Mouse (Mus musculus) kidney, adult 2 months (tissue): ENCODE data around the gene Fam168a. TPM values are rescaled to one million over a fixed set of nuclear protein-coding genes. Genes with fewer than 3 reads are reported as not detected.

ENCODE experiments used
- DNase-seq: peaks from one replicate; pipeline ENCODE4 v3.0.0; 2021
- H3K27ac ChIP-seq: fragments of 200-500 bp; 2 replicates; pipeline ENCODE4 v1.5.1; 2012; ENCODE audit warnings: low read depth, low read length, control low read depth, inconsistent platforms; ENCODE audit not compliant: insufficient read depth
- H3K27me3 ChIP-seq: fragments of 200-500 bp; replicated peaks from 2 replicates; pipeline ENCODE4 v1.6.1; 2012; ENCODE audit warnings: mild to moderate bottlenecking, moderate library complexity, low read length, inconsistent platforms; ENCODE audit not compliant: control insufficient read depth, insufficient read depth
- H3K36me3 ChIP-seq: fragments of 200-500 bp; 2 replicates; pipeline ENCODE4 v1.6.1; 2012; ENCODE audit warnings: mild to moderate bottlenecking, moderate library complexity, low read length, inconsistent platforms; ENCODE audit not compliant: control insufficient read depth, insufficient read depth
- H3K4me1 ChIP-seq: fragments of 200-500 bp; 2 replicates; pipeline ENCODE4 v1.6.1; 2011; ENCODE audit warnings: low read length; ENCODE audit not compliant: control insufficient read depth, insufficient read depth
- H3K4me3 ChIP-seq: fragments of 200-500 bp; 2 replicates; pipeline ENCODE4 v1.5.1; 2011; ENCODE audit warnings: mild to moderate bottlenecking, low read depth, low read length, control low read depth; ENCODE audit not compliant: insufficient read depth
- CTCF ChIP-seq: fragments of 200-500 bp; conservative IDR thresholded peaks from 2 replicates; pipeline ENCODE4 v1.5.1; 2011; ENCODE audit warnings: low read depth, mild to moderate bottlenecking, control low read depth, low read length, moderate library complexity, mixed read lengths; ENCODE audit not compliant: insufficient read depth, insufficient read length
- POLR2A ChIP-seq: fragments of 200-500 bp; IDR thresholded peaks from one replicate; pipeline ENCODE4 v1.6.1; 2011; ENCODE audit warnings: low read depth, low read length, control low read depth
- WGBS: fragments of 180-500 bp; shearing (Covaris S2); methylation state at CpG from one replicate; pipeline ENCODE4 v1.1.7; 2018; 5-methylcytosine and 5-hydroxymethylcytosine counted together
- polyA plus RNA-seq: library from polyadenylated mRNA; depleted of rRNA; stranded (reverse); fragments of >200 nt; gene quantifications from 2 replicates; pipeline ENCODE4 v1.2.3, GENCODE M21; 2012

Gene Fam168a
- polyA plus RNA-seq, 1 experiment, result 47.1 TPM

- Histone ChIP-seq H3K27ac (no peak overlapping the region), H3K27me3 (no peaks in the 10 kb centered on the region), H3K4me1 (peaks cover 4% of the 10 kb centered on the region; the same call in 1 of the 2 replicates), H3K4me3 (no peak overlapping the region), H3K36me3 (no peaks in the 10 kb centered on the region)
- TF ChIP-seq CTCF, result no peak
- no peak for TF ChIP-seq POLR2A
- WGBS, result 88% methylated on average over 5 of the region's 5 CpGs
- DNase-seq, result no peak
Measured at GRCm38 (mm10) chr7:100812641-100813040, 106.2 kb downstream of the Fam168a start.

- TF ChIP-seq POLR2A (no peak), CTCF (no peak)
- H3K27me3 ChIP-seq, result no peaks in the 10 kb centered on the region
- H3K36me3 ChIP-seq, result no peaks in the 10 kb centered on the region
- peaks cover 4% of the 10 kb centered on the region; the same call in 1 of the 2 replicates for H3K4me1 ChIP-seq
- H3K27ac ChIP-seq, result no peak overlapping the region
- H3K4me3 ChIP-seq, result no peak overlapping the region
- WGBS, result 76% methylated on average over 8 of the region's 8 CpGs
- DNase-seq, result no peak
Measured at GRCm38 (mm10) chr7:100815900-100816570, 109.6 kb downstream of the Fam168a start.

- H3K27me3 ChIP-seq, result no peaks in the 10 kb centered on the region
- 0 out of 2 replicates have a peak overlapping the region, but pooled peaks have one; percentile 38 for H3K27ac ChIP-seq
- WGBS, result 70% methylated on average over 6 of the region's 6 CpGs
- TF ChIP-seq POLR2A (no peak), CTCF (no peak)
- no peaks in the 10 kb centered on the region for H3K36me3 ChIP-seq
- DNase-seq, result no peak
- H3K4me3 ChIP-seq, result no peak overlapping the region
- peaks cover 4% of the 10 kb centered on the region; the same call in 1 of the 2 replicates for H3K4me1 ChIP-seq
Measured at GRCm38 (mm10) chr7:100816759-100817441, 110.5 kb downstream of the Fam168a start.

- H3K27me3 ChIP-seq, result no peaks in the 10 kb centered on the region
- TF ChIP-seq CTCF (no peak), POLR2A (no peak)
- no peaks in the 10 kb centered on the region for H3K36me3 ChIP-seq
- H3K4me3 ChIP-seq, result no peak overlapping the region
- DNase-seq, result no peak
- H3K27ac ChIP-seq, result 0 out of 2 replicates have a peak overlapping the region, but pooled peaks have one; percentile 38
- H3K4me1 ChIP-seq, result peaks cover 4% of the 10 kb centered on the region; the same call in 1 of the 2 replicates
- 67% methylated on average over 2 of the region's 2 CpGs for WGBS
Measured at GRCm38 (mm10) chr7:100817442-100817760, 111.0 kb downstream of the Fam168a start.

GRCm38 (mm10) chr7:100818401-100819064 lies 112.1 kb downstream of the Fam168a start:
- no peak for TF ChIP-seq POLR2A
- TF ChIP-seq CTCF, result peak; percentile 63
- DNase-seq, result peak; percentile 19
- no peak overlapping the region for H3K27ac ChIP-seq
- no peaks in the 10 kb centered on the region for H3K27me3 ChIP-seq
- H3K4me1 ChIP-seq, result peaks cover 4% of the 10 kb centered on the region; the same call in 1 of the 2 replicates
- H3K36me3 ChIP-seq, result no peaks in the 10 kb centered on the region
- no peak overlapping the region for H3K4me3 ChIP-seq
- WGBS, result 91% methylated on average over 4 of the region's 4 CpGs

- H3K4me1 ChIP-seq, result no peaks in the 10 kb centered on the region
- WGBS, result 93% methylated on average over 3 of the region's 3 CpGs
- H3K4me3 ChIP-seq, result no peak overlapping the region
- no peak for DNase-seq
- no peaks in the 10 kb centered on the region for H3K27me3 ChIP-seq
- no peaks in the 10 kb centered on the region for H3K36me3 ChIP-seq
- no peak overlapping the region for H3K27ac ChIP-seq
- no peak for TF ChIP-seq CTCF
- no peak for TF ChIP-seq POLR2A
Measured at GRCm38 (mm10) chr7:100824661-100825060, 118.2 kb downstream of the Fam168a start.

- H3K4me1 ChIP-seq, result no peaks in the 10 kb centered on the region
- no peaks in the 10 kb centered on the region for H3K36me3 ChIP-seq
- WGBS, result 91% methylated on average over 2 of the region's 2 CpGs
- no peak overlapping the region for H3K27ac ChIP-seq
- TF ChIP-seq POLR2A (no peak), CTCF (no peak)
- no peaks in the 10 kb centered on the region for H3K27me3 ChIP-seq
- H3K4me3 ChIP-seq, result no peak overlapping the region
- DNase-seq, result no peak
Measured at GRCm38 (mm10) chr7:100828549-100828948, 122.1 kb downstream of the Fam168a start.
